Mouse (Mus musculus) ovary, postnatal 10 days (tissue): ENCODE data around the gene Galnt18.

Source experiments
- DNase-seq: peaks from one replicate; pipeline ENCODE4 v3.0.0; 2022; ENCODE audit warnings: low spot score

Galnt18 gene

DNA sequence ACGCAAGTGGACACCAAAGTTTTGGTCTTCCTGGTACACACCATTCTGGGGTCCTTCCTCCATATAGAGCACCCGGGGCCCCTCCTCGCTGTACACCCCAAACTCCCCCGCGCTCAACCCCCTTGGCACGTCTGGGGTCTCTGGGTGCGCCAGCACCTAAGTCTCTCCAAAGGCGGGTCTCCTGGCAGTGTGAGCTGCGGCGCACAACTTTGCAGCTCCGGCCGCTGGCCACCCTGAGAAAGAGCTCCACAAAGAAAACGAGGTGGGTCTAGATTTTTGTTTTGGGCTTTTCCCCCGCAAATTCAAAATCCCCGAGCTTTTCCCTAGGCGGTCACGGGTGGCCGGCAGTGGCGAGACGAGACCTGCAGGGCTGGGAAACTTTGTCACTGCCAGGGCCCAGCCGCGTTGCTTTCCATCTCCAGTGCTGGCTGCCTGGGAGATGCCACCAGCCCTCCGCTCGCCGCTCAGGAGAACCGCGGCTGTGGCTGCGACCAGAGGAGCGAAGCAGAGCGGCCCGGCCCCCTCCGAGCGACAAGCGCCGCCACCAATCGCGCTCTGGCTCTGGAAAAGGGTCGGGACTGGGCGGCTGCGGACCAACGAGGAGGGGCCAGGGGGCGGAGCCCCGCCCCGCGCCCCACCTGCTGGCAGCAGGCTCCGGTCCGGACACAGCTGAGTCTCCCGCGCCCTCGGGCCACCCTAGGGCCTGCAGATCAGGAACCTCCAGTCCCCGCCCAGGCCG lies at the start of gene Galnt18:
TSS of gene Galnt18 (minus strand) at position 474 of the 739 bp plus-strand sequence.
- DNase-seq: peak; percentile 78

DNA sequence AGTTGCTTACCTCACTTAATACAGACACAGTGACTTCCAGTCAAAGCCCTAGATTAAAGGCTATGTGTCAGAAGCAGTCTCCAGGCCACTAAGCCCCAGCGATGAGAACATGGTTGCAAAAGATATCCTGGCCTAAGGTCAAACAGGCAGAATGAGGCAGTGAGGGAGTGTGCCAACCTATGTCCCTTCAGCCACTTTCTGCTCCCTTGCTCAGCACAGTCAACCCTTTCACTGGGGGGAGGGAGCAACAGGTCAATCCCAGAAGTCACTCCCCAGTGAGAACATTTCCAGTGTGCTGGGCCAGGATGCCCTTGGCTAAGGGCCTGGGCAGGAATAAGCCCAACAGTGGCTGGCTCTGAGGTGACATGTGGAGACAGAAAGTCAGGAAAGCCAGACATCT lies 47.6 kb upstream of the Galnt18 start:
- no peak for DNase-seq

DNA sequence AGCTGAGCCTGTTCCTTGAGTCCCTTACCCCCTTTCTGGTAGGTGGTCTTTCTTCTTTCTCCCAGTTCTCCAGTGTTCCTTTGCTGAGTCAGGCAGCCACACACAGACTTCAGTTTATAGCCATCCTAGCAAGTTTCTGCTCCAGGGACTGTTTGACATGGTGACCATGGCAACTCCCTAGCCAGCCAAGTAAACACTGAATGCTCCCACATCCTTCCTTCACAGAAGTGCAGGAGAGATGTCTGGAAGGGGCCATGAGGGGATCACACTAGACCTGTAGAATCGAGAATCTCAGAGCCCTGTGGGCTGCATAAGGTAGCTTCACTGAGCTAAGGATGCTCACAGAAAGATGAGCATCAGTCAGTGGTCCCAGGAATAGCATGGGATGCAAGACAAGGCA lies 33.3 kb upstream of the Galnt18 start:
- DNase-seq: no peak

DNA sequence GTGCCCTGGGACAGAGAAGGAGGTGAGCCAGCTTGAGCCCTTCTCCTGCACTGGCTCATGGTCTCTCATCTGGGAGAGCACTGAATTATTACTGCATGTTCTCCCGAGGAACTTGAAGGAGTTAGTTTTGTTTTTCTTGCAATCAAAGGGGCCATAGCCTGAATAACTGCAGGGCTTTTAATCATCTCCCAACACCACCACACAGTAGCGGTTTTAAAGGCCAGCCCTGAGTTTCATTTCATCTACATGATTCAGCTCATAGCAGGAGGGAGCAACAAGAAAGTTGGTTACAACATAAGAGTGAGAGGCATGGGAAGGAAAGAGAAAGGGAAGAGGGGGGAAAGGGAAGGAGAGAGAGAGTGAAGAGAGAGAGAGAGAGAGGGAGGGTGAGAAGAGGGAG lies 31.3 kb upstream of the Galnt18 start:
- DNase-seq: no peak

DNA sequence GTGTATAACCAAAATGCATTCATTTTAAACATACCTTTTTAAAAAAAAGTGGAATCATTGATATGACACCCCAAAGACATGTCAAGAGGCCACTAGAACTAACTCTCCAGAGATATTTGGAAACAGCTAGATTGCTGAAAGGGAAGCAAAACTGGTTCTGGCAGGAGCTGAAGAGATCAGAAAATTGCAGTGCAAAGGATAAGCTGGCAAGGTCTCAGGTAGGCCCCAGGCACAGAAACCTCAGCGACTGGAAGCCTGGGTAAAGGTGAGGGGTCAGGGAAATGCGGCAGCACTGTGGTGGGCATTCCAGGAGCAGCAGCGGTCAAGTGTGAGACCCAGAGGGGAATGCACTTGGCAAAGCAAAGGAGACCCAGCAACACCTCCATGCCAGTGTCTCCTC lies 30.0 kb upstream of the Galnt18 start:
- no peak for DNase-seq

DNA sequence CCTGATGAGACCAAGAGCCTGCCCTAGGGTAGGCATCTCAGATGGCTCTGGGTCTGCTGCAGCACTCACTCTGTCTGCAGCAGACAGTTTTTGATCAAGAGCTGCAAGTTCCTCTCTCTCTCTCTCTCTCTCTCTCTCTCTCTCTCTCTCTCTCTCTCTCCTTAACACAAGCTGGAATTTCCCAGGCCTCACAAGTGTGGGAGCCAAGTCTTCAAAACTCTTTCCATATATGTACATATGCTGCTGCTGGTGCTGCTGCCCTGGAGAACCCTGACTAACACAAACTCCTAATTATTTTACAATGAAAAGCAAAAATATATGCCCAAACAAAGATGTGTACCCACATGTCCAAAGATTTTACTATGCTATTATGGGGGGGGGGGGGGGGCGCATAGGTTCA lies 26.3 kb upstream of the Galnt18 start:
- DNase-seq: no peak

DNA sequence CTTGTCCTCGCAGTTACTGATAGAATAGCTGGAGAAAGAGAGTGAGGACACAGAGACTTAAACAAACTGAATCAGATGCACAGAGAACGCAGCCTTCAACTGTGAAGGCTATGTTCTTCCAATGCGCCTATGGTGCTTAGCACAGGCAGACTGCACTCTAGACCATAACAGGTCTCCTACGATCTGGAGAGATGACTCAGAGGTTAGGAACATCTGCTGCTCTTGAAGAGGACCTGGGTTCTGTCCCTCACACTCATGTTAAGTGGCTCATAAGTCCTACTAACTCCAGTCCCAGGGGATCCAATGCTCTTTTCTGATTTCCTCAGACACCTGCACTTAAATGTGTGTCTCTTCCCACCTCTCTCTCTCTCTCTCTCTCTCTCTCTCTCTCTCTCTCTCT lies 24.9 kb upstream of the Galnt18 start:
- no peak for DNase-seq

DNA sequence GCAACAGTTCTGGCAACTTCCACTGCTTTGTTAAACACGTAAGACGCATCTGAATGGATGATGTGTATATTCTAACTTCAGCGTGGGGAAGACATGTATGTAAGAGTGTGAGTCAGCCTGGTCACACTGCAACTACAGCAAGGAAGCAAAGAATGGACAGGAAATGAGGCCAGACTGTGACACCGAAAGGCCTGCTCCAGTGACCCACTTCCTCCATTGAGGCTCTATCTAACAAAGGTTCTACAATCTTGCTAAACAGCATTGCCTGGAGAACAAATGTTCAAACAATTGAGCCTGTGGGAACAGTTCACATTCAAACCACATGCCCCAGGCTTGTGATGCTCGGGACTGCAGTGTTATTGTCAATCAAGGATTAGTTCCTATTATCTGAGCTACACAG lies 21.0 kb upstream of the Galnt18 start:
- no peak for DNase-seq

DNA sequence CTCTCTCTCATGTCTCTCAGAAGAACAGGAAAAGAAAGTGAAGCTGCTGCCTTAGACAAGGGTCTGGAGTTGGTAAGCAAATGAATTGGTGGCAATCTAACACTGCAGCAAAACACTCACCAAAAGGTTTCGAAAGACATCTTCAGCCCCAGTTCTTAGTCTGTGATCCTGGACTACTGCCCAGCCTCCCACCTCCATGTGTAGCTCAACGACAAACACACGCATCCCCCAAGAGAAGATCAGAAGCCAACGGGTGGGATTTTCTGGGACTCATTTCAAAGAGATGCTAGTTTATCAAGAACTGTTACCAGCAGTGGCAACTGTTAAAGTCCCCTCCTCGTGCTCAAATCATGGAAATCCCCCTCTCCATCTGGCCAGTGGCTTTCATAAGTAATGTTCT lies 20.3 kb upstream of the Galnt18 start:
- no peak for DNase-seq

DNA sequence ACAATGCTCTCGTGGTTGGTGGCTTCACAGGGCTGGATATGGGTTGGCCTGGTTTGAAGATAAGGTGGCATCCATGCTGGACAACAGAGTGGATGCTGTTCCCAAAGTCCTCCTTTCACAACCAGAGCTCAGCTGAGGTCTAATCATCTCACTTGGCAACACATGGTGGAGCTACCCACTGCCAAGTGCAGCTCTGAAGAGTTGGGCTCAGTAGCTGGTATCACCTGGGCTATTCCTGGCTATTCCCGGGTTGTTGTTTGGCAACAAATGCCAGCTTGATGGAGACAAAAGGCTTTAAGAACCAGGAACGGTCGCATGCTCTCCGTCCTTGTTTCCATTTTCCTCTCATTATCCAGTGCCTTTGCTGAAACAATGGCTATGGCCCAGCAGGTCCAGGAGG lies 19.2 kb upstream of the Galnt18 start:
- no peak for DNase-seq

DNA sequence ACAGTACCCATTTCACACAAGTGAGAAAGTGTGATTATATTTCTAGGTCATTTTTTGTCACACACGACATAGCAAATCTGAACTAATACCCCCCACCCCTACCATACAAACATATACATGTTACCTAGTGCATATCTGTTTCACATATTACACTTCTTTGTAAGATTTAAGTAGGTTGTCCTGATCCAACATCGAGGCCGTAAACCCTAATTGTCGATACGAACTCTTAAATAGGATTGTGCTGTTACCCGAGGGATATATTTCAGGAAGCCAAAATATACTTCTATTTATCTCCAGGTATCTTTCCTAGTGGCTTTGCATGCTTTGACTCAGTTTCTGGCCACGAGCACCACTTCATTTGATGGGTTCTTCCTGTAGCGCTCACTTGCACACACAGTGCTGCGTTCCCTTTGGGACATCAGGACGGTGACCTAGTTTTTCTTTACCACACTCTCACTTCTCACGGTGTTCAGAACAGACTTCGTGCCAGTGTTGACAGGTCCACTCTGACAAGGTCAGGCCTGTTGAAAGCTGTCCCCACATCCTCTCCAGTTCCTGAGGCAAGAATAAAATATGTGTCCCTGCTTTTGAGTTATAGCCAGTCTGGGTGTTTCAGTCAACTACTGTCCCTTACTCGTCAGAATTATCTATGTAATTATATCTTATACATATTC lies 17.7 kb upstream of the Galnt18 start:
- DNase-seq: no peak

DNA sequence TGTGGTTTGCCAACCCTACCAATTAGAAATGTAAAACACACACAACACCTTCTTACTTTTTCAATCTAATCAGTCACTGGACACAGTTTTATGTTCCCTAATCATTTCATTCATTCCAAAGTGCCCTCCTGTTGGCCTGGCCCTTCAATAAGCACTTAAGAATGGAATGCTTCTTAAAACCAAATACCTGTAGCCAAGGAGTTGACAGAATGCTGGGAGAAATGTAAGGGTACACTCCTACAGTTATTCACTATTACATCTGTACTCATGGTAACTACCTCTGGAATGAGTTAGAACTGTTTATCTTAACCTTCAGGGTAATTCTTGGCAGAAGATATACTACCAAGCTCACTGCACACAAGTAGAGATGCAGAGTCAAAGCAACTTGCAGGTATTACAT lies 15.3 kb upstream of the Galnt18 start:
- DNase-seq: no peak

DNA sequence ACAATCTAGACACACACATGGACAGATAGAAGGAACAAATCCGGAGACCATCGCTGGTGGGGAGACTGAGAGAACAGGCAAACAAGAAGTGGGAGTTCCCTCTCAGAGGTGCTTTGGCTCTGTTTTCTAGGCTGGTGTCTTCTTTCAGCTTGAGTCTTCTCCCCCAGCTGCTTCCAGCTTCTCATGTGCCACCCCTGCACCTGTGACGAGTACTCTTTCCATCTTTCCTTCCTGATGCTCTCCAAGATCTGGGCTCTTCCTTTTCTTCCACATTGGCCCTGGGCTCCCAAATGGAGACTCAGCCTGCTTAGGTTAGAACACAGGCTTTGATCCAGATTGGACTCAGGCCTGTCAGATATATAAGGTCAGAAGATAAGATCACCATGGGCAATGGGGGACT lies 12.4 kb upstream of the Galnt18 start:
- DNase-seq: no peak

DNA sequence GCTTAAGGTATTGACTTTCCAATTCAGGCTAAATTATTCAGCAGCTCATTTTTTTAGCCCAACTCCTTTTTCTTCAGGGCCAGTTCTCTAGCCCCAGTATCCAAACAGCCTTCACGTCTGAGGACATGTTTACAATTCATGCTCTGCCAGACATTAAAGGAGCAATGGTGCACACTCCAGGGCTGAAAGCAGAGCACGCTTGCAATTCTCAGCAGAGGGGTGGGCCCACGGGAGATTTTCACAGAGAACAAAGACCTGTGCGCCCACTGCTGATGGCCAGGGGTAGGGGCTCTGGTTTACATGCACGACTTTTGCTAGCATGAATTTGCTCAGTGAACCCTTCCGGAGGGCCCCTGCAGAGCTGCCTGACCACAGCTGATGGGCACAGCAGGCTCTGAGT lies 11.6 kb upstream of the Galnt18 start:
- DNase-seq: no peak

DNA sequence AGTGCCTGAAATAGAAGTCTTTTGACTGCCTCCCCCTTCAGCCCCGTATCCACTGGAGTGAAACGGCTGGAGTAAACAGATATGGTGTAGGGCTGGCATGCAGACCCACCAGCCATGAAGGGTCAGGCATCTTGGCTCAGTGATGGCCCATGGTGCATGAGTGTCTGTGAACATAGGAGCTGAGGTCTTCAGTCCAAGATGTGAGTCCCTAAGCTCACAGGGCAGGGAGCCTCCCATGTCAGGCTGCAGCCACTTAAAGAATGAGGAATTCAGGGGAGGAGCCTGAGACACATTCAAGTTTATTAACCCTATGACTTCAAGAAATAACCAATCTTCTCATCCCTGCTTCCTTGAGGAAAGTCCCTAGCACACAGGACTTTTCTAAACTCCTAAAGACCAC lies 8.1 kb upstream of the Galnt18 start:
- no peak for DNase-seq

DNA sequence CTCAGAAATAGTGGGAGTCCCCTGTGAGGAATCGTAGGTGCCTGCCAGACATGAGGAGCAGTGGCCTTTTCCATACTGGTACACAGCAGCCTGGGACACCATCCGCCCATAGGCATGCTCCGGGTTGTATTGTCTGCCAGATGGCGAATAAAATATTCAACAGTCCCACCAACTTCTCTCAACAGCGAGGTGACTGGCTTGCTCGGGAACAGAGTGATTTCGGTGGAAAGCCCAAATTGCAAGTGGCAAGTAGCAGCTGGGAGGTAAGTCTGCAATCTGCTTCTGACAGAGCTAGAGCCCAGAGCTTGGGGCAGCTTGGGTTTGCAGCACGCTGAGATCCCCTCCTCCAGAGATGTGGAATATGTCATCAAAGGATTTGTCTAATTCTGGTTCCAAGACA lies 5.7 kb upstream of the Galnt18 start:
- DNase-seq: no peak

DNA sequence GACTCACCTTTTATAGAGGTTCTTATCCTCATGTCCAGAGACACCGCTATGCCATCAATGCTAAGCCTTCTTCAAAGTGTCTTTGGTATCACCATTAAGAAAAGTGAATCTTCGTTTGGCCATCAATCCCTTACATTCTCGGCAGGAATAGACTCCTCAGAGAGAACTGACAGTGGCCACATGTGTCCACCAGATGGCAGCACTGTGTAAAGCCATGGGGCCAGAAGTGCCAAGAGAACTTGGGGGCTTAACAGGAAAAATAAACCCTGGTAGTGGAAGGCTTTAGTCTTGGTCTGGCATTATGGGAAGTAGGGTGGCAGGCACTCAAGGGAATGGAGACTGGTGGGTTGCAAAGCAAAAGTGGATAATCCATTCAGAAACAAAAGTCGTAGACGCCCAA lies 2.3 kb upstream of the Galnt18 start:
- DNase-seq: peak; percentile 40

DNA sequence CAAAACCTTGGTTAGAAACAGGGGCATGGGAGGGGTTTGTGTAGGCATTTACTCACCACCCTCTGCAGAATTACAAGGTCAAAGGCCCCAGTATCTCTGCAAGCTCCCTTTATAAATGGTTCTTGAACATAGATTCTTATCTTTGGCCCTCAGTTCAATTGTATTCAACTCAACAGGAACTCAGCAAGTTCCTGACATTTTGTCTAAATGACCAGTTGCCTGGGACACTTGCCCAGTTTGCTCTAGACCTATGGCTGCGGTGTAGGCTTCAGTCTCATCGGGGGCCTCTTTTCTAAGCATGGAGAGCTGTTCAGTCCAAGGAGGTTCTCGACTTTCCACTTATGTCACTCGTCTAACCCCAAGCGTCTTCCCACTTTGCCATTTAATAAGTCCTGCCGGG lies 1.5 kb upstream of the Galnt18 start:
- DNase-seq: no peak

DNA sequence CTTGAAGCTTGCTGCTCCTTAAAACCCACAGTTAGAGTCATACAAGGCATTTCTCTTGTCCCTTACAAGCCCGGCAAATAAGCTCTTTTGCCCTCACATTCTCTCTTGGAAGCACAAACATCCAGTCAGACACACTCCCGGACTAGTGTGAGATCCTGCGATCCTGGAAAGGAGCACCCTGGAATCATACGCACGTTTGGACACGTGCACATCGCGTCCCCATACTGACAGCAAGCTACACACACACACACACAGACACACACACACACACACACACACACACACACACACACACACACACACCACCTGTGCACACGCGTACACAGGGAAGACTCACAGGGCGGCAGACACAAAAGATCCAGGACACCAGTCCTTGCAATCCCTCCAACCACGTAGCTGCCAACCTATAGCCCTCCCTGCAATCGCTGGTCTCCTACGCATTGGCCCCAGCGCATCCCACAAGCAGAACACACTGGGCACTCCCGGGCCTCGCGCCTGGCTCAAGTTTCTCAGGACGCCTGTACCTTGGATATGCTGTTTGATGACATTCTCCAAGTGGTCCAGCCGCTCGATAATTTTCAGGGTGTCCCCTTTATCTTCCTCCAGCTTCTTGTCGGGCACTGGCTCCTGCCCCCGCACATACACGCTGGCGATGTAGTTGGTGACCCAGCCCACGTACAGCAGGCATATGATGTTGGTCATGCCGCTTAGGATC lies 831 bp downstream of the Galnt18 start:
- no peak for DNase-seq

DNA sequence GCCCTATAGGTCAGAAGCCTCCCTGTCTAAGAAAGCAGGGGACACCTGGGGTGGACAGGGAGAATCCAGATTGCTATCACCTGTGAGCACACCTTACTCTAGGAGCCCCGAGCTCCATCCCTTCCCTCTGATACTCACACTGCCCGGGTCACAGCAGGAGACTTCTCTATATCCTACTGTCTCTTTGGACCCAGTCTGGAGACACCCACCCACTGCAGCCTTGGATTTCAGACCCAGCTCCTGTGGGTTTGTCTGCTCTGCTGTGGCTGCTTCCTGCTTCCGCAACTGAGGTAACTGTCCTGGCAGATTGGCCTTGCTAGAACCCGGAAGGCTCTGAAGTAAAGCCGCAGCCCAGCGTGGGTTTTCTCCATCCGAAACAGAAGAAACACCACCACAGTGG lies 1.6 kb downstream of the Galnt18 start:
- no peak for DNase-seq

DNA sequence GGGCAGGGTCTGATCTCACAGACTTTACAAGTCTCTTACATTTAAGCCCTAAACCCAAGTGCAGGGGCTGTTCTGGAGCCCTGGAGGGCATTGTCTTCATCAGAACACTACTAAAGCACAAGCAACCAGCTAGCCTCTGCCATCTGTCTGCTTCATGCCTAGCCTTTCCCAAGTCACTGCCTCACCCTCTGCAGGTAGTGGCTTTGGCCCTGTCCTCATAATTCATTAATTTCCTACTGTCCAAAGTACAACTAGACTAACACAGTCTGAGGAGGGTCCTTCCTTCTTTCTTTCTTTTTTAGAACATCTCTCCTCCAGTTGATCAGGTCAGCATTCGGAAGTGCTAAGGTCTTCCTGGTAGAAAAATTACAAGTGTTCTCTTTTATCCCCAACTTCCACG lies 2.6 kb downstream of the Galnt18 start:
- no peak for DNase-seq

DNA sequence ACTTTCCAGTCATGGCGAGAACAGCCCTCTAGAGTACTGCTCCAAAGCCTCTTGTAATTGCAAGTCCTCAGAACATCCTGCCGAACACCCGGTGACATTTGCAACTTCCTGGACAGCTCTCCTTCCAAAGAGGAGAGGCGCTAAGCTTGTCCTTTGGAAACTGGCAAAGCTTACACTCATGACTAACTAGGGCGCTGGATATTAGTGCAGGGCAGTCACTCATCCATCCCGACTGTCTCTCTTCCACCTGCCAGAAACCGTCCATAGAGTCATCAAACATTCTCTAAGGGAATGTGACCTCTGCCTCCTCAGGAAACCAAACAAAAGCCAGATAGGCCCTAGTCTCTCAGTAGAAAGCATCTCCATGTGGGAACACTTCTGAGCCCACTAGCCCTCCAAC lies 3.6 kb downstream of the Galnt18 start:
- DNase-seq: no peak

DNA sequence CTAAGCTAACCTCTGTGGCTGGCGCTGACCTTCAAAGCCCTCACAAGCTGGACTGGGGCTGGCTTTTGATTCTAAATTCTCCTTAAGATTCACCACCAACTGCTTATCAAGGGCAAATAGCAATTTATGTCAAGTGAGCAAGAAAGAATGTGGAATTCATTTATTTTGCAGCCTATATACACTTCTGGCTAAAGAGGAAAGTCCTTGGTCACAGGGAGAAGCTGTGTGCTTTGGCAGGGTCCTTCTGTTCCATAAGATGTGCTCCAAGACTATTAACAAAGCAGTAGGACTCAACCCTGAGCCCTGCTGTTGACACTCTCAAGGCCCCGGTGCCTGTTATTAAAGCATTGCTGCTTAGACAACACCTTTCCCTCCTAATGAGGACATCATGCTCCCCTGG lies 7.4 kb downstream of the Galnt18 start:
- DNase-seq: no peak
